Mouse (Mus musculus): ENCODE results near the gene Ccdc113.
"Not testable (repeated sequence)": the region's sequence is repeated elsewhere in the genome, so short reads cannot be mapped to it uniquely, and the experiment has no call there.

DNA sequence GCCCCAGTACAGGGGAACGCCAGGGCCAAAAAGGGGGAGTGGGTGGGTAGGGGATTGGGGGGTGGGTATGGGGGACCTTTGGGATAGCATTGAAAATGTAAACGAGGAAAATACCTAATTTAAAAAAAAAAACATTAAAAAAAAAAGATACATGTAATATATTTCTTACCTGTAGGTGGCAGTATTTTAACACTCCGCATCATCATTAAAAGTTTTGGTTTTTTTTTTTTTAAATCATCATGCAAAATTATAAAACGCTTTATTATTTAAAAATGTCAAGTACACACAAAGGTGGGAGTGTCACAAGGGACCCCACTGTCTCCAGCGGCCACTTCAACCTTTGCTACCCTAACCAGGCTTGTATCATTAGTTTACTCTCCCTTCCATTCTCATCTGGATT is 72.6 kb downstream of the Ccdc113 start:
- TF ChIP-seq TAL1, GATA1 (IDR thresholded peaks at IDR 0.05; ENCODE audit: low read length): not testable (repeated sequence)
